8 mouse cellular contexts compared by ENCODE assay signal in genomic region chr15:81104585-81105259, GRCm38 (mm10).
DNase-seq lines count a peak whose midpoint lies in the region; ATAC-seq and TF ChIP-seq lines count a peak whose summit lies in the region.

No protein-coding gene starts in this region.

- no peaks in the 10 kb centered on the region for H3K27me3 ChIP-seq in limb, embryonic 12.5 days
- H3K27me3 ChIP-seq in limb, embryonic 10.5 days (ENCODE audit: low read depth, poor library complexity, severe bottlenecking): no peaks in the 10 kb centered on the region
- no peaks in the 10 kb centered on the region for H3K27me3 ChIP-seq in heart, embryonic 11.5 days (ENCODE audit: control insufficient read depth, insufficient read depth, low read length)
- H3K27me3 ChIP-seq in midbrain, postnatal 0 days (ENCODE audit: insufficient read depth, low read length): no peaks in the 10 kb centered on the region

- no peak for ATAC-seq in limb, embryonic 12.5 days (ENCODE audit: insufficient number of reproducible peaks, insufficient read depth, low FRiP score, low TSS enrichment, low read depth)
- ATAC-seq in heart, embryonic 11.5 days (replicated peaks; ENCODE audit: insufficient number of reproducible peaks, low FRiP score, low TSS enrichment): 0 out of 2 replicates have a peak, but pooled peaks have one; percentile 46
- ATAC-seq in midbrain, postnatal 0 days (ENCODE audit: low FRiP score): no peak

- peak overlapping the region; percentile 5; the same call in 1 of the 2 replicates for H3K4me2 ChIP-seq in limb, embryonic 12.5 days
- peak overlapping the region; percentile 43 for H3K4me2 ChIP-seq in heart, embryonic 11.5 days
- H3K4me2 ChIP-seq in midbrain, postnatal 0 days (ENCODE audit: low read depth, low read length, poor library complexity, severe bottlenecking): peak overlapping the region; percentile 37

- no peak for DNase-seq in limb, embryonic 10.5 days (ENCODE audit: low spot score)
- DNase-seq in brain, adult 2 months (ENCODE audit: low read depth, low spot score): peak; percentile 76
- DNase-seq in kidney, postnatal 4 days: peak; percentile 31 to 40
- no peak for DNase-seq in midbrain, postnatal 0 days (ENCODE audit: low spot score)
- peak; percentile 71 for DNase-seq in thymus, postnatal 25 days
- no peak for DNase-seq in urinary bladder, postnatal 10 days (ENCODE audit: low spot score)

- no peak overlapping the region for H3K4me3 ChIP-seq in limb, embryonic 12.5 days (replicated peaks)
- no peak overlapping the region for H3K4me3 ChIP-seq in limb, embryonic 10.5 days
- H3K4me3 ChIP-seq in heart, embryonic 11.5 days (ENCODE audit: low read depth, low read length): 0 out of 2 replicates have a peak overlapping the region, but pooled peaks have one; percentile 0
- H3K4me3 ChIP-seq in midbrain, postnatal 0 days (ENCODE audit: low read depth, low read length): no peak overlapping the region

- no peak for TF ChIP-seq CTCF in midbrain, postnatal 0 days (IDR thresholded peaks at IDR 0.05)

- H3K27ac ChIP-seq in limb, embryonic 12.5 days: no peak overlapping the region
- no peak overlapping the region for H3K27ac ChIP-seq in limb, embryonic 10.5 days
- H3K27ac ChIP-seq in heart, embryonic 11.5 days (ENCODE audit: low read depth, low read length): no peak overlapping the region
- H3K27ac ChIP-seq in midbrain, postnatal 0 days (ENCODE audit: low read depth, low read length): no peak overlapping the region

- 47% methylated on average over 13 of the region's 13 CpGs for WGBS in limb, embryonic 12.5 days
- 53% methylated on average over 13 of the region's 13 CpGs for whole genome bisulfite sequencing in limb, embryonic 10.5 days
- 41% methylated on average over 13 of the region's 13 CpGs for WGBS in heart, embryonic 11.5 days (ENCODE audit: insufficient replicate concordance)
- WGBS in midbrain, postnatal 0 days: 40% methylated on average over 13 of the region's 13 CpGs

- peaks cover 38% of the 10 kb centered on the region for H3K4me1 ChIP-seq in limb, embryonic 12.5 days (replicated peaks)
- H3K4me1 ChIP-seq in limb, embryonic 10.5 days: peaks cover 44% of the 10 kb centered on the region
- H3K4me1 ChIP-seq in heart, embryonic 11.5 days (ENCODE audit: control insufficient read depth, insufficient read depth, low read length): peaks cover 37% of the 10 kb centered on the region
- peaks cover 19% of the 10 kb centered on the region; the same call in 1 of the 2 replicates for H3K4me1 ChIP-seq in midbrain, postnatal 0 days (ENCODE audit: insufficient read depth, low read length)

- H3K9ac ChIP-seq in limb, embryonic 12.5 days (replicated peaks): no peak overlapping the region
- no peak overlapping the region for H3K9ac ChIP-seq in heart, embryonic 11.5 days (ENCODE audit: low read depth, low read length)
- H3K9ac ChIP-seq in midbrain, postnatal 0 days (replicated peaks; ENCODE audit: low read length, poor library complexity, severe bottlenecking): no peak overlapping the region

- H3K9me3 ChIP-seq in limb, embryonic 12.5 days: no peaks in the 10 kb centered on the region
- no peaks in the 10 kb centered on the region for H3K9me3 ChIP-seq in limb, embryonic 10.5 days (replicated peaks)
- H3K9me3 ChIP-seq in heart, embryonic 11.5 days (replicated peaks; ENCODE audit: control insufficient read depth, low read length): no peaks in the 10 kb centered on the region
- no peaks in the 10 kb centered on the region for H3K9me3 ChIP-seq in midbrain, postnatal 0 days (ENCODE audit: low read length)

- H3K36me3 ChIP-seq in limb, embryonic 12.5 days: no peaks in the 10 kb centered on the region
- H3K36me3 ChIP-seq in limb, embryonic 10.5 days: no peaks in the 10 kb centered on the region
- H3K36me3 ChIP-seq in heart, embryonic 11.5 days (ENCODE audit: control insufficient read depth, insufficient read depth, low read length): no peaks in the 10 kb centered on the region
- no peaks in the 10 kb centered on the region for H3K36me3 ChIP-seq in midbrain, postnatal 0 days (ENCODE audit: insufficient read depth, low read length)

Comparison
In these comparisons a context has a peak if more than half of its experiments do, and no peak if none do; other contexts are left out.
1. DNase-seq: peak in brain, adult 2 months (single experiment), kidney, postnatal 4 days (2 of 2) and thymus, postnatal 25 days (single experiment); none in limb, embryonic 10.5 days (single experiment), midbrain, postnatal 0 days (single experiment) and urinary bladder, postnatal 10 days (single experiment).
2. Peak in every context shown above with its lines, with median percentiles within 50 percentile points of each other: H3K4me2 ChIP-seq.